Mouse (Mus musculus) ES-E14 (cell line): Measurements from ENCODE around the gene Gm27027.

Source experiments
- ZC3H11A ChIP-seq: IDR thresholded peaks from 2 replicates; pipeline ENCODE4 v1.6.1; 2012; ENCODE audit warnings: low read depth, mild to moderate bottlenecking, inconsistent platforms, low read length, borderline replicate concordance
- ZNF384 ChIP-seq: IDR thresholded peaks from 2 replicates; pipeline ENCODE4 v1.6.1; 2012; ENCODE audit warnings: low read depth, low read length, inconsistent platforms

- TF ChIP-seq ZC3H11A (no peak), ZNF384 (no peak)
Observed at GRCm38 (mm10) chr2:93992810-93993209, 3.3 kb downstream of the Gm27027 start.
